Mouse (Mus musculus): ENCODE results near the gene Mtrex.

Mtrex gene

DNA sequence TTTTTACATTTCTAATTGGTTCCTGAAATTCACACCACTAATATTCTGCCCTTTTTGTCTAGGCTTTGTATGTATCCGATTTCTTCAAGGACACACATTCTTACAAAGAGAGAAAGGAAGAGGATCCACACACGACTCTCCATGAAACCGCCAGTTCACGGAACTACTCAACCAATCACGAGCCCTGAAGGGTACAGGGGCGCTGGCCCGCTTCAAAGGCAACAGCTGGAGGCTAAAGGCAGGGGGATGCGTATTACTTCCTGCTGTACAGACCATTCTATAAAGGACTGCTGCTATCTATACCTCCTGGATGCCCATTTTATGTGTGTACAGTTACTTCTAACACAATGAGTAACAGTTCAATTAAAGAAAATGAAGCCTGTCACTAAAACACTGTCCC lies 59.8 kb downstream of the Mtrex start:
- no peak for DNase-seq

- no peak for DNase-seq
Observed at GRCm38 (mm10) chr13:112866782-112867181, 60.4 kb downstream of the Mtrex start.

- no peak for DNase-seq
Observed at GRCm38 (mm10) chr13:112862978-112863677, 64.1 kb downstream of the Mtrex start.

DNA sequence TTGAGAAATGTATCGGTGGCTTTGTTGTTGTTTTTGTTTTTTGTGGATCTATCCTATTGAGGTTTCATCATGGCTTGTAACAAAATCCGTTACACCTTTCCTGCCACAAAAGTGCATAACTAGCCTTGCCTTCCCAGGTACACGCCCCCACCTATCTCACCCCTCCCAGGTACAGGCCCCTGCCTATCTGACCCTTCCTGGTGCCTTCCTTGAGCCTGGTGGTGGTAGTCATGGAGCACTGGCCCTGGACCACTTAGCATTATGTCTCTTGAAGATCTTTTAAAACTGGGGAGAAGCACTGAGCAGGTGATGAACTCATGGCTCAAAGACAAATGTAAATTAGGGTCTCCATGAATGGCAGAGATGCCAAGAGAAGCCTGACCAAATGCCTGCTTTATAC lies 64.9 kb downstream of the Mtrex start:
- no peak for DNase-seq

- DNase-seq = peak; percentile 54
Observed at GRCm38 (mm10) chr13:112861825-112862306, 65.3 kb downstream of the Mtrex start.

GRCm38 (mm10) chr13:112860911-112861310 lies 66.3 kb downstream of the Mtrex start:
- no peak for DNase-seq

DNA sequence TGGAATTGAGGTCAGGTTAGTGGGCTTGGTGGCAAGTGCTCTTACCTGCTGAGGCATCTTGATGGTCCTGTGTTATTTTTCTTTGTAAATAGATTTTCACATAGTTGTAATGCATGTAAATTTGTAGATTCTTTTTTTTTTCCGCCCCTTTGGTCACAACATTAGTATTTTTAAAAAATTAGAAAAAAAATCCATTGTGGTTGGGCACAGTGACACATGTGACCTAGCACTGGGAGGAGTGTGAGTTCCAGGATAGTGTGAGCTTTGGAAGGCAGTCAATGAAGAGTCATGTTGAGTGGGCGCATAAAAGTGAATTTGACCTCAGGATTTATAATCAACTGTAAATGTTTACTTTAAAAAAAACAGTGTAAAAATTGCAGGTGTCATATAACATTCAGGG lies 66.8 kb downstream of the Mtrex start:
- DNase-seq = no peak

DNA sequence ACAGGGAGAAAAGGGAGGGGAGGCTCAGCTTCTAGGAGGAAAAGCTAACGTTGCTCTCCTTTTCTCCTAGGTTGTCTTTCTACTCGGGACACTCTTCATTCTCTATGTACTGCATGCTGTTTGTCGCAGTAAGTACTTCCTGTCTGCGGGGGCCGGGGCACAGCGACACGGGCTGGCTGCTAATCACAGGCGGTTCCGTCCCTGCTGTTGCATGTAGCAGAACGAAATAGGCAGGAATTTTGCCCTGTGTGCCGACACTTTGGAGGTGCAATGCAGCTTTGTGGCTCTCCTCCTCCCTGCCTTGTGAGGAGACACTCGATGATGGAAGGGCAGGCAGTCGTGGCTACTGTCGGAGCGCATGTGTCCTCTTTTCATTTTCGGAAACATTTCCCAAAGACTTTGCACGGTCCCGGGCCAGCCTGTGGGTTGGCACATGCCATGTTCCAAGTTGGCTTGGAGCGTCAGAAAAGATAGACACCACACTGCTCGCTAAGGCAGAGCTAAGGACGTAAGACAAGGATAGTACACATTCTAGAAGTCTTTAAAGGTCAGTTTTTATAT lies 67.5 kb downstream of the Mtrex start:
- no peak for DNase-seq

GRCm38 (mm10) chr13:112857921-112858320 lies 69.3 kb downstream of the Mtrex start:
- no peak for DNase-seq

- no peak for DNase-seq
Observed at GRCm38 (mm10) chr13:112854402-112854801, 72.8 kb downstream of the Mtrex start.

- no peak for DNase-seq
Observed at GRCm38 (mm10) chr13:112853710-112854316, 73.4 kb downstream of the Mtrex start.

- DNase-seq = no peak
Observed at GRCm38 (mm10) chr13:112845931-112846330, 81.3 kb downstream of the Mtrex start.

DNA sequence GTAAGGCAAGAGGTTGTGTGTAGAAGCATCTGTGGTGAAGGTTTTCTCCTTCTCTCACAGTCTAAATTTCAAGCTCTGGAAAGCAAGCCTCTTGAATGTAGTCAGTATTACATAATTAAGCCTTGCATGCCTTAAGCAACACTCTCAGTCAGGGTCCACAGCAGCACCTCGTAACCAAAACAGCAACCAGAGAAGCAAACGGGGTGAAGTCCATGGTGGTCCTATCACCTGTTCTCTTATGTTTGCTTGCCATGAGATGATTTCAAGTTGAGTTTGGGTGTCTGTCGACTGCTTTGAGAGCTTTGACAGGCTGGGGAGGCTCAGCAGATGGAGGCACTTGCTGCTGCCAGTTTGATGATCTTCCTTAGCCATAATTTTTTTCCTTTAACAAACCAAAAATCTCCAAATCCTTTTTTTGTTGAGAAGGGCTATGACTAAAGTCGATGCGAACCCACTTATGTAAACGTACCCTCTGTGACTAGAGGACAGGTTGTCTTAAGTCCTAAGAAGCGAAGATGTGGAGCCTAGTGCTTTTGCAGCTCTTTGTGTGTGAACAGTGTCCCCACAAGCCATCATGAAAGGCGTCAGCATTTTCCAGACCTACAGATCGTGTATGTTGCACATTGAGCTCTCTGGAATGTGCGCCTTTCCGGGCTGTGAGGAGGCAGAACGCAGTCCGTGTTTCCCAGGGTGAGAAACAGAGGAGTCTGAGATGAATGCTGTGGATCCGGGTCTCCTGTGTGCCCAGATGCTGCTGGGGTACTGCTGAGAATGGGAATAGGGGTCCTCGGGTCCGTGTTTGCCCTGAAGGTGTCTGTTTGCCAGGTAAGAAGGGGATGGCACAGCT lies 86.7 kb downstream of the Mtrex start:
- DNase-seq = no peak

GRCm38 (mm10) chr13:112838562-112839232 lies 88.5 kb downstream of the Mtrex start:
- DNase-seq = no peak

- DNase-seq = no peak
Observed at GRCm38 (mm10) chr13:112837621-112838155, 89.5 kb downstream of the Mtrex start.

DNA sequence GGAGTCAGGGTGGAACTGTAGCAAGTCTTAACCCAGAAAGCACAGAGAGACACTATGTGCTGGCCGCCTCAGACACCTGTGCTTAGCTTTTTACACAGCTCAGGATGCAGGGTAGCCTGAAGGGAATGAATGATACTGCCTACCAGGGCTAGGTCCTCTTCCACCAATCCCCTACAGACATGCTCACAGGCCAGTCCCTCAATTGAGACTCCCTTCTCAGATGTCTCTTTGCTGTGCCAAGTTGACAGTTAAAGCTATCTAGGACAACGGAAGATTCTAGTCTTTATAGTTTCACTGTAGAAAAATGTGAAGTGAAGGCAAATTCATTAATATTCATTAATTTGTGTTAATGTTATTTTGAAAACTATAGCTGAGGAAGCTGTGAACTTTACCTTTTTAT lies 90.2 kb downstream of the Mtrex start:
- no peak for DNase-seq

DNA sequence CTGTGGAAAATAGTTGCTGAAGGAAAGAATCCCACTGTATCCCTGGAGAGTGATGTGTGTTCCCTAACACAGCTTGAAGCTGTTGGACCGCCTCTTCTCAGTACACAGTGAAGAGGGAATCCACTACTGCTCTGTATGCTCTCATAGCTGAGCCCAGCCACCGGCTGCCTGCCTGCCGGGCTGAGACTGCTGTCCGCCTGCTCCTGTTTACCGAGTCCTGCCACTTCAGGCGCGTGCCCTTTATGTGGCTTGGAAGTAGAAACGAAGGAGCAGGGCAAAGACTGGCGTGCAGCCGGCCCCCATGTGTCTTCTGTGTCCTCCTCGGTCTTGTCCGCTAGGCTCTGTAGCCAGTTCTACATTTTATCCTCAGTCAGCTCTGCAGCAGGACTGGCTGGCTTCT lies 92.1 kb downstream of the Mtrex start:
- DNase-seq = no peak

DNA sequence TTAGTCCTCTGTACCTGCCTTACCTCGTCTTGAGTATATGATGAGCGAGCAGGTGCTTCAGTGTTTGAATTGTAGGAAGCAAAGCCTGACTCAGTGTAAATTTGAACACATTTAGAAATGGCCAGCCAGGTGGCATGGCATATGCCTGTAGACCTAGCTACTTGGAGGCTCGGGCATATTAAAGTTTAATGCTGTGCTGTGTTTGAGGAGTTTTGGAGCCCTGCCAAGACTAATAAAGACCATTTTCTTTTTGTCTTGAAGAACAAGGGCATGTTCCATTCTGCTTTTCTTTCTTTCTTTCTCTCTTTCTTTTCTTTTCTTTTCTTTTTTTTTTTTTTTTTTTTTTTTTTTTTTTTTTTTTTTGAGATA lies 93.3 kb downstream of the Mtrex start:
- no peak for DNase-seq

DNA sequence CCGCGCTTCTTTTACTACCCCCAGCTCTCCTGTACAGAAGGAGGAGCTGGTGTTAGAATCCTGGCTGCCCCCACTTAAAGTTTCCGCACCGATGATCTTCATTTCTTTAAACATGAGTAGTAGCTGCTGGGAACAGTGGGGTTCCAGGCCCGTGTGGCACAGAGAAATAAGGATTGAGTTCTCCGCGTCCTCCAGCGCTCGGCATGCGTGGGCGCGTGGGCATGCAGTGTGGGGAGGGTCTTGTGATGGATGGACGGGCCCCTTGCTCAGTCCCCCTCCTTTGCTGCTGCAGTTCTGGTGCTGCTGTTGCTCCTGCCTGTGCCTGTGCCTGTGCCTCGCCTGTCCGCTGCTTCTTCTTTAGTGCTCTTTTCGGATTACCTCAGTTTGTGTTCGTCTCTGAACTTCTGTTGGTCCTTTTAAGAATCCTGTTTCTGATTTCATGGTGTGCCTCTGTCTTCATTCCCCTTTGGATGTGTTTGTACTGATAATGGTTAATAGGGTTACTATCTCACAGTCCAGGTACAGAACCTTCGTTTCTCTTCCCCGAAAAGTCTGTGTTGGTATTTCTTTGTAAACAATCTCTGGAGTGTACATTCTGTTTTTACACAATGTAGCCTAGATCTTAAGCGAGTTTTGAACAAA lies 93.8 kb downstream of the Mtrex start:
- DNase-seq = no peak

DNA sequence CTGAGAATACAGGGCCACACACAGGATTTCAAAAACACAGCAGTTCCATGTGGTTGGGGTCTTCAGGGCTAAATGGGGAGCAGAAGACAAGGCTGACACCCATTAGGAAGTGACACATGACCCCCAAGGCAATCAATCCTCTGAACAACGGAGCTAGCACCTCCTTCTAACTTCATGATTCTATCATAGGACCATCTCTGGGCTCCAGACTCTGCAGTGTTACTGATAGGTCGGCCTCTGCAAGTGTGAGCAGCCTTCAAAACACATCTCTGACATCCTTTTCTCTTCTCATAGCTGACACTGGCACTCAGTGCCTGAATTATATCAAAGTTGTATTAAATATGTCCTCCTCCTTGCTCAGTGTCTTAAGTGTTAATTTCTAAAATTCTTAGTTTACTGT lies 94.6 kb downstream of the Mtrex start:
- DNase-seq = no peak

DNA sequence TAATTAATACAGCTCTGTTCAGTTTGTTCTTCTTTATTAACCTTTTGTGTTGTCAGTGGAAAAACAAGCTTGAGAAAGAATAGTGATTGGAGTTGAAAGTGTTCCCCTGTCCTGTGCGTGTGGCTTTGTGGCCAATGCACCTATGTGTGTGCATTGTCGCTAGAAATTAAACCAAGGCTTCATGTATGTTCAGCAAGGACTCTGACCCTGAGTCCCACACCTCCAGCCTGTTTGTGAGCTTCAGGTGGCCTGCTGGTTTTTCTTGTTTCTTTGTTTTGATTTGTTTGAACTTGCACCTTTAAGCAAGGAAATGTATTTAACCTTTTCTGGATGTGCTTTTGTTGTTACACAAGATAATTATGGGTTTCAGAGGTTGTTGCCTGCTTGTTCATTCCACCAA lies 97.6 kb downstream of the Mtrex start:
- no peak for DNase-seq

DNA sequence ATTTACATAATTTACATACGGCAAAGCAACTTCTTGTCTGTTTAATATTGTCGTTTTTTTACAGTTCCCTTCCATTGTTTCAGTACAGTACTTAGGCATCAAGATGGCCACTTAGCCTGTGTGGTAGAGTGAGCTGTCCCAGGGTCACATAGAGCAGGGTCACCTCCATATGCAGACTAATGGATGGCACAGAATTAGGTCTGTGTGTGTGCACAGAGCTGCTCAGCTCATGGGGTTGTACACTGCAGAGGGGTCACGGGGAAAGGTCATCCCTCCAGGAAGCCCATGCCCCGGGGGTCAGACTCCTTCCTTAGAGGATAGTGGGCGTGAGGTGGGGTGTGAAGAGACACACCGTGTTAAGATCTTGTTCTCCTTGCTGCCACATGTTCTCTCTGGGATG lies 101.7 kb downstream of the Mtrex start:
- no peak for DNase-seq

Measured in kidney, adult 11 months (tissue).